Mouse (Mus musculus): Measurements from ENCODE around the gene Slc51b.

DNA sequence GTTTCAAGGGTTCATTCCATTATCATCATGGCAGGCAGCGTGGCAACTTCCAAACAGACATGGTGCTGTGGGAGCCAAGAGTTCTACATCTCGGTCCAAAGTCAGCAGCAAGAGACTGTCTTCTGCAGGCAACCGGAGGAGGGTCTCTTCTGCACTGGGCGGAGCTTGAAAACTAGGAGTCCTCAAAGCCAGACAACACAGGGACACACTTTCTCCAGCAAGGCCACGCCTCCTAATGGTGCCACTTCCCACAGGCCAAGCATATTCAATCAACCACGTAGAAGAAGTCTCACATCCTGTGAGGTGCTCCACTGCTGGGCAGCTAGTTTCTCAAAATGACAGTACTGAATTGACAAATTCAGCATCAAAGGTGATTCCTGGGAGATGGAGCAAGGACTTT lies 25.2 kb upstream of the Slc51b start:
- TF ChIP-seq CTCF (IDR thresholded peaks at IDR 0.05; ENCODE audit: extremely low read depth, insufficient read depth, low read length), result no peak
- TF ChIP-seq POLR2A (IDR thresholded peaks at IDR 0.05; ENCODE audit: extremely low read depth, insufficient read depth, low read length), result no peak
